Mouse (Mus musculus) urinary bladder, postnatal 10 days (tissue): ENCODE data around the gene Arid3c.
"Not testable (repeated sequence)": the region's sequence is repeated elsewhere in the genome, so short reads cannot be mapped to it uniquely, and the experiment has no call there.

ENCODE experiments used
- DNase-seq: peaks from one replicate; pipeline ENCODE4 v3.0.0; 2022; ENCODE audit warnings: low spot score

Arid3c gene

GRCm38 (mm10) chr4:41705922-41706754, 24.8 kb downstream of the Arid3c start:
- DNase-seq: no peak

- no peak for DNase-seq
Measured at GRCm38 (mm10) chr4:41704651-41705050, 26.3 kb downstream of the Arid3c start.

DNA sequence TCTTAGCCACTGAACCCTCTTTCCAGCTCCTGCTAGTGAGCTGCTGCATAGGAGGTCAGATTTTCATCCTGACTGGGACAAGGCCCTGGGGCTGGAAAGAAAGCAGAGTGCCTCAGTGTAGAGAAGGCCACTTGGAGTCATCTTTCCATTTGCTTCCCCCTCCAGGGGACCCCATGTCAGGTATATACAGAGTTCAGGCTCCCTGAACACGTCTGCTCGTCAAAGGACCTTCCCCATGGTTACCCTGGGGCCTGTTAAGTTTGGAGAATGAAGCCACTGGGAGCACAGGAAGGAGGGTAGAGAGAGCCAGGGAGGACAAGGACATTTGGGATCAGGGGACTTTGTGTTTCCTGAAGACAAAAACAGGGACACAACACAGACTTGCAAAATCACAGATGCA, 28.7 kb downstream of the Arid3c start:
- not testable (repeated sequence) for DNase-seq

DNA sequence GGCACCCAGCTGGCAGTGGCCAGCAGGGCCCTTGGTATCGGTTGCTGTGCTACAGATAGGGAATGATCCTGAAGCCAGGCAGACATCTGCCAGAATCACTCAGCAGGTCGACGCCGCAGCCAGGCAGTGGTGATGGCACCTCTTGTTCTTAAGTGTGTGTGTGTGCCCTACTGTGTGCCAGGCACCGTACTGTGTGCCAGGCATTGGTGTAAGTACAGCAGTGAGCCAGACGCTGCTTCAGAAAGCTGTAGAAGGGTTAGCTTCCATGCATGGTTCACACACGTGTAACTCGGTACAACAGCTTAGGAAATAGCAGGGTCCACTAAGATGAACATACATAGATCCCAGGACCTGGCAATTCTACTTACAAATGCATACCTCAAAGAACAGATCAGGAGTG, 30.7 kb downstream of the Arid3c start:
- DNase-seq: not testable (repeated sequence)

DNA sequence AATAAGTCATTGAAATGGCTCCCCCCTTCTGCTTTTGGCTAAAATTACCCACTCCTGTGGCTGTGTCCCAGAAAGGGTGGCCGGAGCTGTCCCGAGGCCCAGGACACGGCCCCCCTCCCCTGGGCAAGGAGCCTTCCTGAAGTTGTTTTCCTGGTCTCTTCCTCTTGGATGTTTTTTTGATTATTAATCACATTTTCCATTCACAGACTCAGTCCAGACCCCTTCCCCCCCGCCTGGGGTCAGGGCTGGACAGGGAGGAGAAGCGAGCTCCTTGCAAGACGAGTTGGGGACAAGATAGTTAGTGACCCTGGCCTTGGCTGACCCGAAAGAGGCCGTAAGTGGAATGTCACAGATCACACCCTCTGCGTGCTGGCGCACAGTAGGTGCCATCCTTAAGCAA, 31.2 kb downstream of the Arid3c start, which contains the start of gene Il11ra1:
Gene Il11ra1 (plus strand): TSS at position 207 of the 400 bp plus-strand sequence.
- not testable (repeated sequence) for DNase-seq

- DNase-seq: not testable (repeated sequence)
Measured at GRCm38 (mm10) chr4:41698421-41699016, 32.4 kb downstream of the Arid3c start.

DNA sequence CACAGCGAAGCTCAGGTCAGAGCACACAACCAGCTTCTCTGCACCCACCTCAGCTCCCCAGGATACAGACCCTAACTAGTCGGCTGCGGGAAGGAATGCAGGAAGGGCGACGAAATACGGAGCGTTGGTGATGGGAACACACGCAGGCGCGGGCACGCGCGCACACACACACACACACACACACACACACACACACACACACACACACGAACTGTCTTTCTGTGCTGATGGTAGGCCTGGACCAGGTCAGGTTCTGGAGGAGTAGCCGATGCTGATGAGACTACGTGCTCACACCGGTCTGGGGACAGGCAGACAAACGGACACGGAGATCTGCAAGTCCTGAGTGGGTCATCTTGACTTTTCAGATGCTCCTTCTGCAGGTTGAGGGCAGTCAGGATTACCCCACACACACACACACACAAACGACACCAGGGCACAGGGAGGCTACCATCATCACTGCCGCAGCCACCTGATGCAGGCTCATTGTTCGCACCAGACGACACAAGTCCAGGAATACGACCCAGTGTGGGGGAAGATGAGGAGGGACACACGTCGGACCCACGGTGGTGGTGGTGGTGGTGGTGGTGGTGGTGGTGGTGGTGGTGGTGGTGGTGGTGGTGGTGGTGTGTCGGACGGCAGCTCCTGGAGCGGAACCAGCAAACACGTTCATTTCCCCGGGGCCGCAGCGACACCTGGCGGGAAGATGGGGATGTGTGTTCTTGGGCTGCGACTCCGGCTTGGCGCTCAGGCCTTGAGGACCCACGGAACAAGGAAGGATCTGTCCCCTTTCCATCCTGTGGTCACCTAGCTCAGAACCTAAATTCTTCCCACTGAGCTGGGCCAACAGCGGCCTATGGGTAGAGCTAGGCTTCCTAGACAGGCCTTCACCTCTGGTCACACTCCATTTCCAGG, 33.8 kb downstream of the Arid3c start, which contains the start of gene Cntfr:
Gene Cntfr (minus strand): TSS at position 160 of the 912 bp plus-strand sequence.
- not testable (repeated sequence) for DNase-seq

DNA sequence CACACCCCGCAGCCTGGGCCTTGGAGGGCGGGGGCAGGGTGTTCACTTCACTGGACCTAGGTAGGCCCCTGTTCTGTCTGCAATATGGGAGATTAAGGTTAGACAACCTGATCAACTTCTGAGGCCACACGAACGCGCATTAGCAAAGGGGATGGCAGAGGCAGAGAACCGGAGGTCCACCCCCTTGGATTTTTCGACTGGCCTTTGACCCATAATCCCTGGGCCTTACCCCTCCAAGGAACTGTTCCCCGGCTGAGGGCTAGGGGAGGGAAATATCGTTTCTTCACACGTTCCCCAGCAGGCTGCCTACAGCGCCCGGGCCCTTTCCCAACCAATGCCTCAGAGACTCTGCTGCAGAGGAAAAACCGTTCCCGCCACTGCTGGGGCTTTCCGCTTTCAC, 34.5 kb downstream of the Arid3c start:
- DNase-seq: not testable (repeated sequence)

DNA sequence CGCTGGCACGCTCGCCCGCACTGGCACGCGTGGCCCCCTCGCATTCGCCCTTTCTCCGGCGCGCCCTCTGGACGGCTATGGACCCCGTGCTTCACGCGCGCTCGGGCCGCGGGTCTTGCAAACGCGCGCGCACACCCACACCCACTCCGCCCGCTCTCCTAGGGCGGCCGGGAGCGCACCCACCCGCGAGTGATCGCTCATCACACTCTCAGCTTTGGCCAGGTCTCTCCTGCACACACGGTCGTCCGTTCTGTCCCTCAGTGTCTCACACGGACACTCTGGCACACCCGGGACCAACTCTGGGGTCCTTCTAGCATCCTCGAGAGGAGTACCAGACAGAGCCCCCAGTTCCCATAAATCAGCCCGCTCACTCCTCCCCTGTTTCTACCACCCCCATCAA, 35.1 kb downstream of the Arid3c start:
- not testable (repeated sequence) for DNase-seq

- not testable (repeated sequence) for DNase-seq
Measured at GRCm38 (mm10) chr4:41693511-41693910, 37.4 kb downstream of the Arid3c start.

- not testable (repeated sequence) for DNase-seq
Measured at GRCm38 (mm10) chr4:41690014-41690413, 40.9 kb downstream of the Arid3c start.

DNA sequence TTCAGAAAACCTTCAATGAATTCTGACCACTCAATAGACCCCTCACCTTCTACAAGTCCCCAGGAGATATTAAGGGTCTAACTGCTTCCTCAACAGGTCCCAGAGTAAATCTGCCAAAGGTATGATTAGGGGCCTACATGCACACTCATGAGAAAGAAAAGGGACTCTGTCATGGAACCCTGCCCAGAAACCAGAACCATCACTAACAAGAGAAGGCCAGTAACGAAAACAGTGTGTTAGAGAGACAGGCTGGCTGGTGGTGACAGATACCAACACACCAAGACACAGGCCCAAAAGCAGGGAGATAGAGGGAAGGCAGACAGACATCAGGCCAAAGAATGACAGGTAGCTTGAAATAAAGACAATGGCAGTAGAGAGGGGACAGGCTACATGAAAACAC, 42.4 kb downstream of the Arid3c start:
- not testable (repeated sequence) for DNase-seq

- not testable (repeated sequence) for DNase-seq
Measured at GRCm38 (mm10) chr4:41685882-41686492, 45.0 kb downstream of the Arid3c start.

DNA sequence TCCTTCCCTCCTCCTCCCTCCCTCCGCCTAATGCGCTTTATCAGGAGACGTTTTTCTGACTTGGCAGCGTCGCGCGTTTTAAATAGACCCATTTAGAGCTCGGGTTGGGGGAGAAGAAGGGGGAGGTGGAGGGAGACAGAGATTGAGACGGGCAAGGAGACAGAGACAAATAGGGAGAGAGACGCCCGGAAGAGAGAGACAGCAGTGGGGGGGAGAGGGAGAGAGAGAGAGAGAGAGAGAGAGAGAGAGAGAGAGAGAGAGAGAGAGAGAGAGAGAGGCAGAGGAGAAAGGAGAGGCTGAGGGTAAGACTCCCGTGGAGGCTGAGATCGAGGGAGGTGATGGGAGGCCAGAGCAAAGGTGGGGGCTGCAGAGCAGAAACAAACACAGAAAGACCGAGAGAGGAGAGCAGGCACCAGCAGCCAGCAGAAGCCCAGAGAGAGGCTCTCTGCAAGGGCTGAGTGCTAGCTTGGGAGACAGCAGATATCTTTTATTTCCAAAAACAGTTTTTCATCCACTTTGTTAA, 46.0 kb downstream of the Arid3c start:
- DNase-seq: not testable (repeated sequence)

- DNase-seq: not testable (repeated sequence)
Measured at GRCm38 (mm10) chr4:41684131-41684930, 46.6 kb downstream of the Arid3c start.

DNA sequence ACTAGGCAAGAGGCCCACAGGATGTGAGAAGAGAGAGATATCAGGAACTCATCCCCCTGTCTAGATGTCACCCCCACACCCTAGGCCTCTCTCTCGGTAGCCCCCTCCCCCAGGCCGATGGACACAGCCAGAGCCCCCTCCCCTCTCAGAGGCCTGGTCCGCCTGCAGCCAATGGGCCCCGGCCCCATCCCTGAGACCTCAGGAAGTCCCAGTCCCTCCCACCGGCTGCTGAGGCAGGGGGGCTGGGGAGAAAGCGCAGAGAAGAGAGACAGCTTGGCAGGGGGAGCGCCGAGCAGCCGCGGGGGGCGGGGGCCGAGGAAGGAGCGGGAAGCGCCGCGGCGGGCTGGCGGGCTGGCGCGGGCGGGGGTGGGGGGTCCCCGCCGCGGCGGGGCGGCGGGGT, 47.6 kb downstream of the Arid3c start:
- not testable (repeated sequence) for DNase-seq

DNA sequence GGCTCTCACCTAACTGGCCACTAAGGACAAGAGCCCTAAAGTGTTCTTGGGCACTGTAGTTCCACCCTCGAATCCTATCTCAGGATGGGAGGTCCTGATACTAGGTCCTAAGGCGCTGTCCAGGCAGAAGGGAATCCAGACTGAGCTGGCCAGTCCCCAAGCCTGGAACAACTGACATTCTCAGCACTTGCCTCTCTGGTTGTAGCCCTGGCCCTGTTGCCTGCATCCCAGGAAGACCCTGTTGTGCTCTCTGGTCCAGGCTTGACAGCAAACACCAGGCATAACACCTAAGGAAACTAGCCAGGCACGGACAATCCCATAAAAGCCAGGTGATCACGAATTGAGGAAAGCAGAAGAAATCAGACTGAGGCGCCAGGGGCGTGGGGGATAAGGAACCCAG, 48.2 kb downstream of the Arid3c start:
- DNase-seq: no peak

GRCm38 (mm10) chr4:41681947-41682346, 49.0 kb downstream of the Arid3c start:
- DNase-seq: no peak

GRCm38 (mm10) chr4:41681176-41681575, 49.8 kb downstream of the Arid3c start:
- DNase-seq: no peak

- no peak for DNase-seq
Measured at GRCm38 (mm10) chr4:41679291-41679690, 51.7 kb downstream of the Arid3c start.

GRCm38 (mm10) chr4:41678863-41679262, 52.1 kb downstream of the Arid3c start:
- DNase-seq: no peak
